Mouse (Mus musculus) C2C12 (cell line): ENCODE data around the gene Retn.

Source experiments
- CEBPB ChIP-seq: IDR thresholded peaks from one replicate; pipeline ENCODE4 v1.6.1; 2011; ENCODE audit warnings: low read depth, mild to moderate bottlenecking, control low read depth, moderate library complexity
- CTCF ChIP-seq: IDR thresholded peaks from one replicate; pipeline ENCODE4 v1.5.1; 2011; ENCODE audit not compliant: control insufficient read depth, insufficient read depth, insufficient read length
- MAX ChIP-seq: IDR thresholded peaks from one replicate; pipeline ENCODE4 v1.6.1; 2011; ENCODE audit warnings: mild to moderate bottlenecking, control low read depth
- MYOD1 ChIP-seq: IDR thresholded peaks from one replicate; pipeline ENCODE4 v1.6.1; 2011; ENCODE audit warnings: low read depth; ENCODE audit not compliant: control insufficient read depth, insufficient read length

DNA sequence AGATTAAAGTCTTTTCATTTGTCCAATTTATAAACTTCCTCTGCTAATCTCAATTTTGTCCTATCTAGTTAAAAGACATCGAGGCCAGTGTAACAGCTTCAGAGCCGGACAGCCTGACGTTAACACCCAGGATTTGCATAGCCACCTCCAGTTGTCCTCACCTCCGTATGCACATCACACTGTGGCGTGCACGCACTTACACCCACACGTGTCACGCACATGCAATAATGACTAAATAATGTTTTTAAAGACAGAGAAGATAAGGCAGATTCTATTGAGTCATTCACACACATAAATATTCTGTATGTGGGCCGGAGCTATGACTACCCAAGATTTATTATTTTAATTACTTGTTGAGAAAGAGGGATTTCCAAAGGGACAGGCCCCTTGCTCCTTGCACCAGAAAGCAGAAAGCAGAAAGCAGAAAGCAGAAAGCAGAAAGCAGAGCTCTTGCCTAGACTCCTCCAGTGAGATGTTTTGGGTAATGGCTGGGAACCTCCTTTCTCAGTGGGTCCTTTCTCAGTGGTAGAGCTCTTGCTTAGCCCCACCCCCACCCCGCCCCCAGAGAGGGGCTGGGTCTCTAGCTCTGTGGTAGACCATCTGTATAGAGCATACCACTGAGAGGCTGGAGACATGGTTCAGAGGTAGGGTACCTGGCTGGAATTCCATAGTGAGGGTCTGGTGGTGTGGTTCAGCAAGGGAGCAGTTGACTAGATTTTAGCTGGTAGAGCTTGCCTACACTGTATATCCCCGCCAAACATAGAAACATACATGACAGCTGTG lies 653 bp upstream of the Retn start:
- no peak for TF ChIP-seq MAX
- no peak for TF ChIP-seq MYOD1
- no peak for TF ChIP-seq CTCF
- no peak for TF ChIP-seq CEBPB
